Mouse (Mus musculus): ENCODE results near the gene Cnr2.

DNA sequence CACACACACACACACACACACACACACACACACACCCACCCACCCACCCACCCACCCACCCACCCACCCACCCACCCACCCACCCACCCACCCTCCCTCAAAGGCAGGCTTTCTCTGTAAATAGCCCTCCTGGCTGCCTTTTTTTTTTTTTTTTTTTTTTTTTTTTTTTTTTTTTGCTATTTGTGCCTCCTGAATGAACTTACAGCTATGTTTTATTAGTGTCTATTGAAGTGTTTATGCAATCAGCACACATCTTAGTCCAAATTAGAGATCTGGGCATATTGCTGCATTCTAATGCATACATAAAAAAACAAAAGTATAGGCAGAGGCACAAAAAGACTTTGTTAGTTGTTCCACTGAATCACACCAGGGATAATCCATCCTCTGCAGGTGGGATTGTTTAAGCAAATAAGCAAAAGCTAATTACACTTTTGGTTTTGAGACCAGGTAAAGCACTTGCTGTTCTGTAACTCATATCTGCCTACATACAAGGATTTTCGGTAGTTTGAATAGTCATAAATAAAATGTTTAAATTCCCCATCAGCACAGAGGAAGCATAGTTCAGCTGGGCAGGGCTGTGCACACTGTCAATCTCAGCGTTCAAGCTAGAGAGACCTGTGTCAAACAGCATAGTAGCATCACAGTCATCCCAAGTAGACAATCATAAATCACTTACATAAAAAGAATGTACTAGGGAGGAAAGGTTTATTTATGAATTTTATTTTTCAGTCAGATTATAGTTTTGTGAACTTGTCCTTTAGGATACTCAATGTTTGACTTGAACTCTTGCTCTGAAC, 24.8 kb upstream of the Cnr2 start:
- TF ChIP-seq CTCF (conservative IDR thresholded peaks at IDR 0.05; ENCODE audit: low read length) (no peak), POU5F1 (IDR thresholded peaks at IDR 0.05; ENCODE audit: borderline replicate concordance, low read length) (no peak), NANOG (IDR thresholded peaks at IDR 0.05; ENCODE audit: borderline replicate concordance, low read length) (no peak)

All from E14TG2a.4 (cell line).